Mouse (Mus musculus): ENCODE results near the gene Car15. TPM values are rescaled to one million over a fixed set of nuclear protein-coding genes. Genes with fewer than 3 reads are reported as not detected.

The Car15 gene
- polyA plus RNA-seq, 1 experiment = 1.3 TPM

GRCm38 (mm10) chr16:17815411-17816402, 22.5 kb downstream of the Car15 start:
- Histone ChIP-seq H3K4me3 (ENCODE audit: insufficient read depth, low read length) (peak overlapping the region; percentile 57), H3K4me1 (ENCODE audit: control insufficient read depth, insufficient read depth, low read length) (no peaks in the 10 kb centered on the region), H3K27ac (ENCODE audit: insufficient read depth, low read depth, low read length) (no peak overlapping the region)
- peak; percentile 83 for TF ChIP-seq CTCF (IDR thresholded peaks at IDR 0.05; ENCODE audit: low read depth, low read length)
- no peak for TF ChIP-seq POLR2A (IDR thresholded peaks at IDR 0.05; ENCODE audit: borderline replicate concordance, low read depth, low read length)

GRCm38 (mm10) chr16:17813173-17813572, 25.0 kb downstream of the Car15 start:
- H3K4me3 ChIP-seq (ENCODE audit: insufficient read depth, low read length) = no peak overlapping the region
- no peak overlapping the region for H3K27ac ChIP-seq (ENCODE audit: insufficient read depth, low read depth, low read length)
- no peak for TF ChIP-seq POLR2A (IDR thresholded peaks at IDR 0.05; ENCODE audit: borderline replicate concordance, low read depth, low read length)
- no peak for TF ChIP-seq CTCF (IDR thresholded peaks at IDR 0.05; ENCODE audit: low read depth, low read length)
- H3K4me1 ChIP-seq (ENCODE audit: control insufficient read depth, insufficient read depth, low read length) = no peaks in the 10 kb centered on the region

- H3K4me3 ChIP-seq (ENCODE audit: insufficient read depth, low read length) = no peak overlapping the region
- no peaks in the 10 kb centered on the region for H3K4me1 ChIP-seq (ENCODE audit: control insufficient read depth, insufficient read depth, low read length)
- H3K27ac ChIP-seq (ENCODE audit: insufficient read depth, low read depth, low read length) = no peak overlapping the region
- TF ChIP-seq POLR2A (IDR thresholded peaks at IDR 0.05; ENCODE audit: borderline replicate concordance, low read depth, low read length) (no peak), CTCF (IDR thresholded peaks at IDR 0.05; ENCODE audit: low read depth, low read length) (peak; percentile 10; the same call in 1 of the 2 replicates)
Measured at GRCm38 (mm10) chr16:17812120-17812519, 26.0 kb downstream of the Car15 start.

- no peak overlapping the region for H3K27ac ChIP-seq (ENCODE audit: insufficient read depth, low read depth, low read length)
- no peak for TF ChIP-seq POLR2A (IDR thresholded peaks at IDR 0.05; ENCODE audit: borderline replicate concordance, low read depth, low read length)
- TF ChIP-seq CTCF (IDR thresholded peaks at IDR 0.05; ENCODE audit: low read depth, low read length) = no peak
- H3K4me3 ChIP-seq (ENCODE audit: insufficient read depth, low read length) = no peak overlapping the region
- peaks cover 3% of the 10 kb centered on the region for H3K4me1 ChIP-seq (ENCODE audit: control insufficient read depth, insufficient read depth, low read length)
Measured at GRCm38 (mm10) chr16:17809711-17810110, 28.5 kb downstream of the Car15 start.

- H3K4me1 ChIP-seq (ENCODE audit: control insufficient read depth, insufficient read depth, low read length) = peaks cover 3% of the 10 kb centered on the region
- H3K27ac ChIP-seq (ENCODE audit: insufficient read depth, low read depth, low read length) = no peak overlapping the region
- no peak overlapping the region for H3K4me3 ChIP-seq (ENCODE audit: insufficient read depth, low read length)
- no peak for TF ChIP-seq CTCF (IDR thresholded peaks at IDR 0.05; ENCODE audit: low read depth, low read length)
- no peak for TF ChIP-seq POLR2A (IDR thresholded peaks at IDR 0.05; ENCODE audit: borderline replicate concordance, low read depth, low read length)
Measured at GRCm38 (mm10) chr16:17809125-17809524, 29.0 kb downstream of the Car15 start.

- peaks cover 7% of the 10 kb centered on the region for H3K4me1 ChIP-seq (ENCODE audit: control insufficient read depth, insufficient read depth, low read length)
- TF ChIP-seq POLR2A (IDR thresholded peaks at IDR 0.05; ENCODE audit: borderline replicate concordance, low read depth, low read length) (no peak), CTCF (IDR thresholded peaks at IDR 0.05; ENCODE audit: low read depth, low read length) (no peak)
- peak overlapping the region; percentile 57 for H3K4me3 ChIP-seq (ENCODE audit: insufficient read depth, low read length)
- no peak overlapping the region for H3K27ac ChIP-seq (ENCODE audit: insufficient read depth, low read depth, low read length)
Measured at GRCm38 (mm10) chr16:17807192-17808009, 30.8 kb downstream of the Car15 start.

GRCm38 (mm10) chr16:17806581-17807191, 31.5 kb downstream of the Car15 start:
- Histone ChIP-seq H3K4me3 (ENCODE audit: insufficient read depth, low read length) (peak overlapping the region; percentile 57), H3K4me1 (ENCODE audit: control insufficient read depth, insufficient read depth, low read length) (peaks cover 7% of the 10 kb centered on the region), H3K27ac (ENCODE audit: insufficient read depth, low read depth, low read length) (no peak overlapping the region)
- no peak for TF ChIP-seq CTCF (IDR thresholded peaks at IDR 0.05; ENCODE audit: low read depth, low read length)
- no peak for TF ChIP-seq POLR2A (IDR thresholded peaks at IDR 0.05; ENCODE audit: borderline replicate concordance, low read depth, low read length)

- Histone ChIP-seq H3K4me1 (ENCODE audit: control insufficient read depth, insufficient read depth, low read length) (peaks cover 7% of the 10 kb centered on the region), H3K27ac (ENCODE audit: insufficient read depth, low read depth, low read length) (no peak overlapping the region), H3K4me3 (ENCODE audit: insufficient read depth, low read length) (0 out of 2 replicates have a peak overlapping the region, but pooled peaks have one; percentile 9)
- no peak for TF ChIP-seq CTCF (IDR thresholded peaks at IDR 0.05; ENCODE audit: low read depth, low read length)
- no peak for TF ChIP-seq POLR2A (IDR thresholded peaks at IDR 0.05; ENCODE audit: borderline replicate concordance, low read depth, low read length)
Measured at GRCm38 (mm10) chr16:17804982-17805381, 33.2 kb downstream of the Car15 start.

GRCm38 (mm10) chr16:17804449-17804912, 33.7 kb downstream of the Car15 start:
- peak overlapping the region; percentile 55 for H3K4me3 ChIP-seq (ENCODE audit: insufficient read depth, low read length)
- H3K27ac ChIP-seq (ENCODE audit: insufficient read depth, low read depth, low read length) = no peak overlapping the region
- peaks cover 7% of the 10 kb centered on the region for H3K4me1 ChIP-seq (ENCODE audit: control insufficient read depth, insufficient read depth, low read length)
- no peak for TF ChIP-seq CTCF (IDR thresholded peaks at IDR 0.05; ENCODE audit: low read depth, low read length)
- no peak for TF ChIP-seq POLR2A (IDR thresholded peaks at IDR 0.05; ENCODE audit: borderline replicate concordance, low read depth, low read length)

Data from bone marrow macrophage, adult 2 months (primary cell).